Comparison of ENCODE assay signal across 9 mouse cellular contexts in the genomic region with DNA sequence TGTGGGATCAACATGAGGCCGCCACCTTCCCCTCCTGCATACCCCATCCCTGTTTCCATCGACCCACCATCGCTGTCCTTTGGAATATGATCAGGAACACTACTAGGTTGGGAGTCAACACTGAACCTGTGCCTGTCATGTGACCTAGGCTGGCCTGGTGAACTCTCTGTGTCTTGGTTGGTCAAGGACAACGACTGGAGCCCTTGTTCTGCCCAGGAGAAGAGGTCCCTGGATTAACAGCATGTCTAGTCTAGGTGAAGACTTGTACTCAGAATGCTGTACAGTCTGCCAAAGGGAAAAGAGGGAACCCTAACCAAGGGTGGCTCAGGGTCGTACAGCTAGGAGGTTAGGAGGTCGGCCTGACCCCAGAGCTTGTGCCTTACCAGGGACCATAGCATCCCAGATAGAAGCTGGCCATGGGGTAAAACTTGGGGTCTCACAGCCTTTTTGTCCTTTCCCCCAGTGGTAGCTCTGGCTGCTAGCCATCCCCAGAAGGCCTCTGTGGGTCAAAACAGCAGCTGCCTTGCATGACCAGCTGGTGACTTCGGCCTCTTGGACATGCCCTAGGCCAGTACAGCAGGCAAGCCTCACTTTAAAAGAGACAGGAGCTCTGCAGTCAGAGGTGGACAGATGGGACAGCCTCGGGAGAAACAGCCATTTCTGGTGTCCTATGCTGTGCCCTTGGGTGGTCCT. TPM values are rescaled to one million over a fixed set of nuclear protein-coding genes. Genes with fewer than 3 reads are reported as not detected.
DNase-seq lines count a peak whose midpoint lies in the region; ATAC-seq and TF ChIP-seq lines count a peak whose summit lies in the region.
"Had no signal": no experiment of that assay in that cellular context is flagged by ENCODE, and none has a peak within 500 bp of the region (broad histone marks: within the 10 kb centered on the region; RNA-seq: fewer than 3 reads in every experiment).

No protein-coding gene starts in this region.

- no peaks in the 10 kb centered on the region for H3K36me3 ChIP-seq in embryonic facial prominence, embryonic 12.5 days
- H3K36me3 ChIP-seq in midbrain, embryonic 13.5 days: no peaks in the 10 kb centered on the region

- H3K4me2 ChIP-seq in embryonic facial prominence, embryonic 12.5 days (replicated peaks): no peak overlapping the region
- H3K4me2 ChIP-seq in midbrain, embryonic 13.5 days (replicated peaks): no peak overlapping the region

- peak overlapping the region; percentile 94 for H3K27ac ChIP-seq in left cerebral cortex, adult 2 months
- peak overlapping the region; percentile 30; the same call in 1 of the 2 replicates for H3K27ac ChIP-seq in embryonic facial prominence, embryonic 12.5 days
- peak overlapping the region; percentile 88 for H3K27ac ChIP-seq in midbrain, embryonic 13.5 days

- H3K9me3 ChIP-seq in embryonic facial prominence, embryonic 12.5 days: no peaks in the 10 kb centered on the region
- no peaks in the 10 kb centered on the region for H3K9me3 ChIP-seq in midbrain, embryonic 13.5 days

- ATAC-seq in embryonic facial prominence, embryonic 12.5 days (ENCODE audit: insufficient number of reproducible peaks, insufficient read depth, low FRiP score, low TSS enrichment): no peak
- ATAC-seq in midbrain, embryonic 13.5 days: no peak
- no peak for ATAC-seq in cerebellum, adult (ENCODE audit: insufficient number of reproducible peaks, low FRiP score, low TSS enrichment)

- no peak overlapping the region for H3K4me3 ChIP-seq in left cerebral cortex, adult 2 months
- no peak overlapping the region for H3K4me3 ChIP-seq in embryonic facial prominence, embryonic 12.5 days
- H3K4me3 ChIP-seq in midbrain, embryonic 13.5 days (replicated peaks): no peak overlapping the region

- DNase-seq in left cerebral cortex, adult 2 months (ENCODE audit: extremely low spot score in 1 of 2, low spot score in 2 of 2): no peak
- DNase-seq in left cerebral cortex, adult 8-10 months (ENCODE audit: low spot score in 2 of 2): no peak
- DNase-seq in kidney, adult 18-20 months: peak; percentile 56
- no peak for DNase-seq in adrenal gland, postnatal 14 days
- DNase-seq in left cerebral cortex, postnatal 14 days (ENCODE audit: low spot score in 2 of 2): no peak
- DNase-seq: cerebellum, postnatal 36 days had no signal

- peaks cover 21% of the 10 kb centered on the region for H3K4me1 ChIP-seq in embryonic facial prominence, embryonic 12.5 days
- H3K4me1 ChIP-seq in midbrain, embryonic 13.5 days (replicated peaks): peaks cover 25% of the 10 kb centered on the region

- 84% methylated on average over 8 of the region's 8 CpGs for WGBS in embryonic facial prominence, embryonic 12.5 days
- WGBS in midbrain, embryonic 13.5 days: 82% methylated on average over 8 of the region's 8 CpGs

- intact Hi-C loops in left cerebral cortex, adult 2 months (cut with DNase I): loop anchor here (1.0 to 5.0 kb wide), 2 partner anchors 54 to 301 kb away; a partner anchor contains a TSS
- intact Hi-C loops in left cerebral cortex, postnatal 14 days (cut with DNase I): loop anchor here (5.0 kb wide), 1 partner anchor 51 kb away; no protein-coding TSS in a partner anchor

- TF ChIP-seq CTCF in left cerebral cortex, adult 2 months (IDR thresholded peaks at IDR 0.05): no peak

- H3K9ac ChIP-seq in embryonic facial prominence, embryonic 12.5 days: no peak overlapping the region
- H3K9ac ChIP-seq in midbrain, embryonic 13.5 days (replicated peaks): no peak overlapping the region

- no peaks in the 10 kb centered on the region for H3K27me3 ChIP-seq in embryonic facial prominence, embryonic 12.5 days
- H3K27me3 ChIP-seq in midbrain, embryonic 13.5 days: no peaks in the 10 kb centered on the region

RNA-seq across cellular contexts. Expression of a gene that starts 30.0 kb away (rescaled TPM):
- 10 to 100 TPM in 1 of 2 experiments, 1 to 10 TPM in 1; 9.9 to 12.6 TPM for total RNA-seq in left cerebral cortex, adult 2 months (2021)
- total RNA-seq in left cerebral cortex, adult 8-10 months (2022): 1 to 10 TPM; 7.7 to 9.5 (median 9.3) TPM
- polyA plus RNA-seq in embryonic facial prominence, embryonic 12.5 days (2016; fragmentation: Nextera tagmentation; extraction: Ambion mirVana): 3.8 and 4.0 TPM in 2 replicates
- polyA plus RNA-seq in midbrain, embryonic 13.5 days (2015; fragmentation: Nextera tagmentation; extraction: Ambion mirVana): 1.1 and 1.3 TPM in 2 replicates
- 0.98 and 2.0 TPM in 2 replicates for total RNA-seq in adrenal gland, postnatal 14 days (2021)
- total RNA-seq in left cerebral cortex, postnatal 14 days (2021): 1 to 10 TPM; 2.4 to 3.6 TPM

RNA-seq across cellular contexts. Expression of a gene that starts 34.2 kb away (rescaled TPM):
- 10 to 100 TPM; 35.2 to 38.8 TPM for total RNA-seq in left cerebral cortex, adult 2 months (2021)
- total RNA-seq in left cerebral cortex, adult 8-10 months (2022): 10 to 100 TPM; 30.5 to 38.9 (median 34.4) TPM
- 105 and 106 TPM in 2 replicates for polyA plus RNA-seq in embryonic facial prominence, embryonic 12.5 days (2016; fragmentation: Nextera tagmentation; extraction: Ambion mirVana)
- polyA plus RNA-seq in midbrain, embryonic 13.5 days (2015; fragmentation: Nextera tagmentation; extraction: Ambion mirVana): 121 and 123 TPM in 2 replicates
- 32.3 and 37.7 TPM in 2 replicates for total RNA-seq in adrenal gland, postnatal 14 days (2021)
- 10 to 100 TPM; 39.6 to 40.7 TPM for total RNA-seq in left cerebral cortex, postnatal 14 days (2021)

RNA-seq across cellular contexts. Expression of a gene that starts 56.7 kb away (rescaled TPM):
- total RNA-seq in left cerebral cortex, adult 2 months (2021): 10 to 100 TPM; 35.4 to 40.5 TPM
- 10 to 100 TPM; 29.6 to 41.9 (median 38.2) TPM for total RNA-seq in left cerebral cortex, adult 8-10 months (2022)
- polyA plus RNA-seq in embryonic facial prominence, embryonic 12.5 days (2016; fragmentation: Nextera tagmentation; extraction: Ambion mirVana): 40.0 and 41.8 TPM in 2 replicates
- 41.7 and 43.0 TPM in 2 replicates for polyA plus RNA-seq in midbrain, embryonic 13.5 days (2015; fragmentation: Nextera tagmentation; extraction: Ambion mirVana)
- 22.3 and 25.8 TPM in 2 replicates for total RNA-seq in adrenal gland, postnatal 14 days (2021)
- total RNA-seq in left cerebral cortex, postnatal 14 days (2021): 10 to 100 TPM; 30.7 to 35.9 TPM

Comparison
In these comparisons a context has a peak if more than half of its experiments do, and no peak if none do; other contexts are left out.
1. H3K27ac ChIP-seq: peak in every context shown above with its lines; median percentile 94 in left cerebral cortex, adult 2 months; 88 in midbrain, embryonic 13.5 days; 30 in embryonic facial prominence, embryonic 12.5 days.